Mouse (Mus musculus): ENCODE data around the gene Cnp. TPM values are rescaled to one million over a fixed set of nuclear protein-coding genes. Genes with fewer than 3 reads are reported as not detected.
A peak's percentile ranks its signal among the peaks of the same experiment; 100 is the strongest.

The Cnp gene
- polyA plus RNA-seq (2014; fragmentation: Nextera tagmentation; extraction: Ambion mirVana), result 34.7 and 39.2 TPM in 2 replicates

DNA sequence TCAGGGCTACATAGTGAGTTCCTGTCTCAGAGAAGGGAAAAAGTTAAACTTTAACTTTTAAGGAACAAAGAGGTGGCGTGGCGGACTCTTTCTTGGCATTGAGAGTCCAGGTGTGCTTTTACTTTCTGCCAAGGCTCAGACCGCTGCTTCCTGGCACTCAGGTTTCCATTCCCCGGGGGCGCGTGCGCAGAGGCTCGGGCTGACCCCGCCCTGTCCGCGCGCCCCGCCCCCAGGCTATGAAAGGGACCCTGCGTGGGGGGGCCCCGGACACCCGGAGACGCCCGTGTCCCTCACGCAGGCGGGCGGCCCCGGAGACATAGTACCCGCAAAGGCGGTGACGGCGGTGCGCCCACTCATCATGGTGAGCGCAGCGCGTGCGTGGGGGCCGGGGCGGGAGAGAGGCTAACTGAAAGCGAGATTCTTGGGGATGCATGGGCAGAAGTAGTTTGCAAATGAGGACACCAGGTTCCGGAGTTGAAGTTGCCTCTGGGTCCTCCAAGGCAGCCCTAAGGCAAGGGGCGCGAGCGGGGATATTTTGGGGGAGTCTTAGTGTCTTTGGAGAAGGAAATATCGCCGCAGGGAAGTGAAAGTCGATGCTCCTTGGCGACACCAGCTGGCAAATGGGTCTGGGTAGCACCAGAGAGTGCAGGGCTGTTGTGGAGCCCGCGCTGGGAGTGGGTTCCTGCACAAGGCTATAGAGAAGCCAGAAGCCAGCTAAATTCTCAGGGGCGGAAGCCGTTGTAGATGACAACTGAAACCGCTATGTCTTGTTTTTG, at the start of gene Cnp:
Cnp (plus strand) TSS at position 197 of the 776 bp plus-strand sequence.
- peak within 1 kb of the TSS; percentile 73 for H3K4me2 ChIP-seq (ENCODE audit: low read length)
- peaks cover 15% of the 10 kb centered on the region for H3K36me3 ChIP-seq (ENCODE audit: control insufficient read depth, insufficient read depth, low read length)
- peaks cover 12% of the 10 kb centered on the region; the same call in 1 of the 2 replicates for H3K4me1 ChIP-seq (replicated peaks; ENCODE audit: control insufficient read depth, insufficient read depth, low read length)
- H3K27ac ChIP-seq (ENCODE audit: low read depth), result peak within 1 kb of the TSS; percentile 73
- peak within 1 kb of the TSS; percentile 66 for H3K4me3 ChIP-seq (ENCODE audit: low read depth, low read length)
- peaks cover 13% of the 10 kb centered on the region; the same call in 1 of the 2 replicates for H3K27me3 ChIP-seq (replicated peaks; ENCODE audit: control insufficient read depth, insufficient read depth, low read length)
- WGBS, result 2% methylated on average over 47 of the region's 47 CpGs
- peak within 1 kb of the TSS; percentile 63 for H3K9ac ChIP-seq (ENCODE audit: low read length)
- no peaks in the 10 kb centered on the region for H3K9me3 ChIP-seq (ENCODE audit: control insufficient read depth, low read length)
- peak; percentile 84 for DNase-seq (ENCODE audit: low spot score)
- ATAC-seq (replicated peaks; ENCODE audit: low FRiP score, low TSS enrichment, low read depth), result peak; percentile 67

DNA sequence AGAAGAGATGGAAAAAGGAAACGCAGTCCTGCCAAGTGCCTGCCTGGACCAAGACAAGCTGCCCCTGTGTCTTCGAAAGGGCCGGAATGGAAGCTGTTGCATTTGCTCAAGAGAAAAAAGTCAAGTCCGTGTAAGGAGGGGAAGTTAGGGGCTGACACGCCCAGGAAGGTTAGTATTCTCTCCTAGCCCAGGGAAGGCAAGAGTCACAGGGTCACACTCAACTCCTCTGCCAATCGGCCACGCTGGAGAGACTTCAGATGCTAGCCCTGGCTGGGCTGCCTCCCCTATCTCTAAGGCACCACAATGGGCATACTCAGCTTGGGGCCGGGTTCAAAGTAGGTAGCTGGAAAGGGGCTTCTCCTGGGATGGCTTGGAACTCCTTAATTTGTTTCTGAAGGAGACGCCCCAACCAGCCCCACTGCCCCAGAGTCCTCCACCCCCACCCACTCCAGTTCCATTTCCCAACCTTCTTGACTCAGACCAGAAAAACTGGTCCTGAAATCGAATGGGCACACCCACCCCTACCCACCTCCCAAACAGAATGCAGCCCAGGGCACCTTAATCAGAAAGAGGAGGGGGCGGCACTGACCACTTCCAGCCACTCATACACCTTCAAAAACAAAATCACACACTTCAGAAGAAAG, 49.6 kb upstream of the Cnp start:
- H3K4me1 ChIP-seq (replicated peaks; ENCODE audit: control insufficient read depth, insufficient read depth, low read length), result peaks cover 29% of the 10 kb centered on the region
- peaks cover 41% of the 10 kb centered on the region for H3K36me3 ChIP-seq (ENCODE audit: control insufficient read depth, insufficient read depth, low read length)
- 56% methylated on average over 11 of the region's 11 CpGs for WGBS
- no peak overlapping the region for H3K27ac ChIP-seq (ENCODE audit: low read depth)
- peak overlapping the region; percentile 81 for H3K4me2 ChIP-seq (ENCODE audit: low read length)
- ATAC-seq (replicated peaks; ENCODE audit: low FRiP score, low TSS enrichment, low read depth), result no peak
- H3K9me3 ChIP-seq (ENCODE audit: control insufficient read depth, low read length), result no peaks in the 10 kb centered on the region
- no peak for DNase-seq (ENCODE audit: low spot score)
- H3K4me3 ChIP-seq (ENCODE audit: low read depth, low read length), result peak overlapping the region; percentile 86
- H3K9ac ChIP-seq (ENCODE audit: low read length), result peak overlapping the region; percentile 18; the same call in 1 of the 2 replicates
- no peaks in the 10 kb centered on the region for H3K27me3 ChIP-seq (replicated peaks; ENCODE audit: control insufficient read depth, insufficient read depth, low read length)

DNA sequence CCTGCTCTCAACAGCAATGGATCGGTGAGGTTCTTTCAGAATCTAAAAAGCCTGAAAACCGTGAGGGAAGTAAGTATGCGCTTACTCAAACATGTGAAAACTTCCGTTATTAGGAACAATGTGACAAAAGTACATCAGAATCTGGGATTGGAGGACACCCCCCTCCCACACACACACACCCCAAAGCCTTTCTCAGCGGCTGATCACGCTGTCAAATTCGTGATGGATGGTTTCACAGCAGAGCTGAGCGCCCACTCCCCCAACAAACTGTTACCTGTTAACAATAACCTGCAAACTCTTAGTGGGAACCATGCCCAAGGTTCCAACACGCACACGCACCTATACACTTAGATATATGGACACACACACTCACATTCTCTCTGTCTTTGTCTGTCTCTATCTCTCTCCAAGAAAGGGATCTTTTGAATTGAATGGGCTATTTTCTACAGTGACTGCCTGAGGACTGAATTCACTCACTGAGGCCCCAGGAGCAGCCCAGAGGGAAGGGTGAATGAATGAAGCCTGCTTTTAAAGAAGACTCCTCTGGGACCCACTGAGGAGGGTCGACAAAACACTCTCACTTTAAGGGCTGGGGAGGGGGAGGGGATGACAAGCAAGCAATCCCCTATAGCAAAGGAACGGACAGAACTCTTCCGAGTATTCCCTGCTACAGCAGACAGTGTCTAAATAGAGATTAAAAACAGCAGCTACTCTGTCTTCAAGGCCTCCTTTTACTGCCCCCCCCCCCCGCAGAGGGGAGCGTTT, 48.5 kb upstream of the Cnp start:
- Histone ChIP-seq H3K4me2 (ENCODE audit: low read length) (peak overlapping the region; percentile 81), H3K27ac (ENCODE audit: low read depth) (no peak overlapping the region; the same call in 1 of the 2 replicates), H3K4me3 (ENCODE audit: low read depth, low read length) (peak overlapping the region; percentile 86), H3K27me3 (replicated peaks; ENCODE audit: control insufficient read depth, insufficient read depth, low read length) (no peaks in the 10 kb centered on the region), H3K36me3 (ENCODE audit: control insufficient read depth, insufficient read depth, low read length) (peaks cover 29% of the 10 kb centered on the region), H3K9me3 (ENCODE audit: control insufficient read depth, low read length) (no peaks in the 10 kb centered on the region), H3K4me1 (replicated peaks; ENCODE audit: control insufficient read depth, insufficient read depth, low read length) (peaks cover 29% of the 10 kb centered on the region), H3K9ac (ENCODE audit: low read length) (peak overlapping the region; percentile 87)
- ATAC-seq (replicated peaks; ENCODE audit: low FRiP score, low TSS enrichment, low read depth) (no peak), DNase-seq (ENCODE audit: low spot score) (no peak)
- WGBS, result 19% methylated on average over 15 of the region's 15 CpGs

DNA sequence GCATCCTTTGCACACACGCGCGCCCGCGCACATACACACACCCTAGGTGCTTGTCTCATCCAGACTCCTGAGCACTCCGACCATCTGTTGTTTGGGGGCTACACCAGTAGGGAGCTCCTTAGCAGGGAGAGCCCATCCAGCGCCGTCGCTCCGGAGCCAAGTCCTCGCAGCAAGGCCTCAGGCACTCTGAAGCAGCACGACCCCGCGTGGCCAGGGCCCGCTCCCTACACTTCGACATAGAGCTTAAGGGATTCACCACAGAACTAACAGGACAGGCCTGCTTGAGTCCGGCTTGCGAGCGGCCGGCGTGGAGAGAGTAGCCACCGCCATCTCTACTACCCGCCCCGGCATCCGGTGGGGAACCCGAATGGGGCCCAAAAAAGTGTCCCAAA, 47.6 kb upstream of the Cnp start:
- under 1% methylated on average over 26 of the region's 26 CpGs for WGBS
- Histone ChIP-seq H3K9me3 (ENCODE audit: control insufficient read depth, low read length) (no peaks in the 10 kb centered on the region), H3K4me1 (replicated peaks; ENCODE audit: control insufficient read depth, insufficient read depth, low read length) (peaks cover 29% of the 10 kb centered on the region), H3K9ac (ENCODE audit: low read length) (peak overlapping the region; percentile 87), H3K27me3 (replicated peaks; ENCODE audit: control insufficient read depth, insufficient read depth, low read length) (no peaks in the 10 kb centered on the region), H3K4me2 (ENCODE audit: low read length) (peak overlapping the region; percentile 81), H3K36me3 (ENCODE audit: control insufficient read depth, insufficient read depth, low read length) (peaks cover 21% of the 10 kb centered on the region), H3K27ac (ENCODE audit: low read depth) (peak overlapping the region; percentile 87), H3K4me3 (ENCODE audit: low read depth, low read length) (peak overlapping the region; percentile 86)
- peak; percentile 11 for ATAC-seq (replicated peaks; ENCODE audit: low FRiP score, low TSS enrichment, low read depth)
- DNase-seq (ENCODE audit: low spot score), result peak; percentile 85

- DNase-seq (ENCODE audit: low spot score), result peak; percentile 99
- ATAC-seq (replicated peaks; ENCODE audit: low FRiP score, low TSS enrichment, low read depth), result peak; percentile 98
Observed at GRCm38 (mm10) chr11:100527458-100528374, 47.0 kb upstream of the Cnp start, which contains the start of gene Acly. Acly (minus strand) TSS chr11:100528000.

DNA sequence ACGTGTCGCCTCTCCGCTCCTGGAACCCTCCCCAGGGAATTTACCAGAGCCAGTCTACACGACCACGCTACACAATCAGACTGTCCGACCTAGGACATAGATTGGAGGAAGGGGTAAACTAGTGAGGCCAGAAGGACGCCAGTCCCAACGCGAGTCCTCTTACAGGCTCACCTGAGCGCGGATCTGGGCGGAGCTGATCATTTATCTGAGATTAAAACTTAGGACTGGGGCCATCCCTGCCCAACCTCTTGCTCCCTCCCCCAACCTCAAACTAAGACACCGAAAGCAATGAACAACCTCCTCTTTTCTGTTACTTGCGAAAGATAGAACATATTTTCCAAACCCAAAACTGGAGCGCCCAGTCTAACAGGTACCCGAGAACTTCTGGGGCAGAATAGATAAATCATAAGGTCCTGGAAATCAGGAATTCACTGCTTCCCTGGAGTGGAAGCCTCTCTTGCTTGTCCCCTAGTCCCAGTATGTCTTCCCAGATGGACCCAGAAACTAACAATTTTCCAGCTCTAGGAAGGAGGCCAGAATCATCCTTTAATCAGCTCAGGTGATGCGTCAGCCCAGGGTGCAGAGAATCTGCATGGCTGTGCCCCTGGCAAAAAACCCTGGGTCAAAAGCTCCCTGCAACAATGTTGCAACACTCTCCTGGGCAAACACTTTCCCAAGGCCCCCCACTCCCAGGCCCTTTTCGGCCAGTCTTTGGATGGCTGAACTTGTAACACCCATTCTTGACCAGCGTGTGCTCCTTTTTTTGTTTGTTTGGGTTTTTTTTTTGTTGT, 46.1 kb upstream of the Cnp start:
- peak overlapping the region; percentile 87; the same call in 1 of the 2 replicates for H3K27ac ChIP-seq (ENCODE audit: low read depth)
- peak overlapping the region; percentile 48 for H3K9ac ChIP-seq (ENCODE audit: low read length)
- H3K36me3 ChIP-seq (ENCODE audit: control insufficient read depth, insufficient read depth, low read length), result peaks cover 6% of the 10 kb centered on the region
- H3K4me1 ChIP-seq (replicated peaks; ENCODE audit: control insufficient read depth, insufficient read depth, low read length), result peaks cover 29% of the 10 kb centered on the region
- no peaks in the 10 kb centered on the region for H3K9me3 ChIP-seq (ENCODE audit: control insufficient read depth, low read length)
- H3K27me3 ChIP-seq (replicated peaks; ENCODE audit: control insufficient read depth, insufficient read depth, low read length), result no peaks in the 10 kb centered on the region
- no peak for ATAC-seq (replicated peaks; ENCODE audit: low FRiP score, low TSS enrichment, low read depth)
- peak overlapping the region; percentile 81 for H3K4me2 ChIP-seq (ENCODE audit: low read length)
- 22% methylated on average over 19 of the region's 19 CpGs for WGBS
- peak overlapping the region; percentile 86 for H3K4me3 ChIP-seq (ENCODE audit: low read depth, low read length)
- DNase-seq (ENCODE audit: low spot score), result no peak

More at GRCm38 (mm10) chr11:100527458-100528374, 47.0 kb upstream of the Cnp start, which contains the start of gene Acly:
- Histone ChIP-seq H3K4me1 (replicated peaks; ENCODE audit: control insufficient read depth, insufficient read depth, low read length) (peaks cover 29% of the 10 kb centered on the region), H3K9ac (ENCODE audit: low read length) (peak within 1 kb of the TSS; percentile 87), H3K27me3 (replicated peaks; ENCODE audit: control insufficient read depth, insufficient read depth, low read length) (no peaks in the 10 kb centered on the region), H3K4me3 (ENCODE audit: low read depth, low read length) (peak within 1 kb of the TSS; percentile 86), H3K36me3 (ENCODE audit: control insufficient read depth, insufficient read depth, low read length) (peaks cover 14% of the 10 kb centered on the region), H3K4me2 (ENCODE audit: low read length) (peak within 1 kb of the TSS; percentile 81), H3K27ac (ENCODE audit: low read depth) (peak within 1 kb of the TSS; percentile 87), H3K9me3 (ENCODE audit: control insufficient read depth, low read length) (no peaks in the 10 kb centered on the region)
- under 1% methylated on average over 54 of the region's 54 CpGs for WGBS

GRCm38 (mm10) chr11:100533871-100534270, 40.8 kb upstream of the Cnp start:
- H3K27ac ChIP-seq (ENCODE audit: low read depth), result no peak overlapping the region
- H3K9me3 ChIP-seq (ENCODE audit: control insufficient read depth, low read length), result no peaks in the 10 kb centered on the region
- H3K4me1 ChIP-seq (replicated peaks; ENCODE audit: control insufficient read depth, insufficient read depth, low read length), result no peaks in the 10 kb centered on the region
- DNase-seq (ENCODE audit: low spot score) (no peak), ATAC-seq (replicated peaks; ENCODE audit: low FRiP score, low TSS enrichment, low read depth) (no peak)
- no peaks in the 10 kb centered on the region for H3K36me3 ChIP-seq (ENCODE audit: control insufficient read depth, insufficient read depth, low read length)
- WGBS, result 80% methylated on average over 6 of the region's 6 CpGs
- no peak overlapping the region for H3K4me2 ChIP-seq (ENCODE audit: low read length)
- no peaks in the 10 kb centered on the region for H3K27me3 ChIP-seq (replicated peaks; ENCODE audit: control insufficient read depth, insufficient read depth, low read length)
- no peak overlapping the region for H3K9ac ChIP-seq (ENCODE audit: low read length)
- no peak overlapping the region for H3K4me3 ChIP-seq (ENCODE audit: low read depth, low read length)
